ENCODE assay signal across 8 mouse cellular contexts in the genomic region with DNA sequence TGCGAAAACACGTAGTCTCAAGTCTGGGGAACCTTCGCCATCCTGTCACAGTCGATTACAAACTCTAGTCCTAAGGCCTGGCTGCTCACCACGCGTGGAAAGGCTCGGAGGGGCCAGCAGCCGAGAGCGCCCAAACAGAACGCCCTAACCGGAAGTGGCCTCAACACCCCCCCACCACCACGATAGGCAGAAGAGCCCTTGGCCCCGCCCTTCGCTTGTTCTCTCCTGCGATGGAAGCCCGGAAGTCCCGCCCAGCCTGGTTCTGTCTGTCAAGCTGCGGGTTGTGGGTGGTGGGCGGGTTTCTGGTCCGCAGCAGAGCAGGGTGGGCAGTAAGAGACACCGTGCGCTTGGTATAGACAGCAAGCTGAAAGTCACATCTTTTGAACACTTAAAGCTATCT. TPM values are rescaled to one million over a fixed set of nuclear protein-coding genes. Genes with fewer than 3 reads are reported as not detected.
A peak's percentile ranks its signal among the peaks of the same experiment; 100 is the strongest.
DNase-seq lines count a peak whose midpoint lies in the region; ATAC-seq lines count a peak whose summit lies in the region.

No protein-coding gene starts in this region.

- H3K4me2 ChIP-seq in heart, embryonic 16.5 days (ENCODE audit: low read depth, low read length), result peak overlapping the region; percentile 80
- H3K4me2 ChIP-seq in liver, embryonic 15.5 days, result peak overlapping the region; percentile 84
- H3K4me2 ChIP-seq in neural tube, embryonic 12.5 days (replicated peaks), result peak overlapping the region; percentile 61

- H3K27ac ChIP-seq in forebrain, embryonic 10.5 days, result peak overlapping the region; percentile 90
- peak overlapping the region; percentile 82 for H3K27ac ChIP-seq in heart, embryonic 16.5 days (ENCODE audit: low read length)
- H3K27ac ChIP-seq in liver, embryonic 15.5 days (replicated peaks), result peak overlapping the region; percentile 78
- H3K27ac ChIP-seq in neural tube, embryonic 12.5 days, result no peak overlapping the region

- WGBS in forebrain, embryonic 10.5 days, result under 1% methylated on average over 22 of the region's 22 CpGs
- under 1% methylated on average over 22 of the region's 22 CpGs for WGBS in heart, embryonic 16.5 days
- WGBS in liver, embryonic 15.5 days (ENCODE audit: insufficient replicate concordance), result under 1% methylated on average over 22 of the region's 22 CpGs
- WGBS in neural tube, embryonic 12.5 days, result under 1% methylated on average over 22 of the region's 22 CpGs

- H3K4me1 ChIP-seq in forebrain, embryonic 10.5 days, result peaks cover 12% of the 10 kb centered on the region
- peaks cover 11% of the 10 kb centered on the region for H3K4me1 ChIP-seq in heart, embryonic 16.5 days (ENCODE audit: control insufficient read depth, insufficient read depth, low read length)
- H3K4me1 ChIP-seq in liver, embryonic 15.5 days (replicated peaks), result peaks cover 46% of the 10 kb centered on the region
- no peaks in the 10 kb centered on the region for H3K4me1 ChIP-seq in neural tube, embryonic 12.5 days

- no peaks in the 10 kb centered on the region for H3K9me3 ChIP-seq in forebrain, embryonic 10.5 days
- H3K9me3 ChIP-seq in heart, embryonic 16.5 days (replicated peaks; ENCODE audit: control insufficient read depth, low read length), result no peaks in the 10 kb centered on the region
- no peaks in the 10 kb centered on the region for H3K9me3 ChIP-seq in liver, embryonic 15.5 days (replicated peaks)
- no peaks in the 10 kb centered on the region for H3K9me3 ChIP-seq in neural tube, embryonic 12.5 days

- ATAC-seq in heart, embryonic 16.5 days (replicated peaks; ENCODE audit: extremely low read depth, insufficient read depth, low FRiP score), result peak; percentile 95
- peak; percentile 79 for ATAC-seq in liver, embryonic 15.5 days (ENCODE audit: insufficient read depth)
- peak; percentile 99 for ATAC-seq in neural tube, embryonic 12.5 days (ENCODE audit: low FRiP score, low read depth)

- peaks cover 16% of the 10 kb centered on the region; the same call in 1 of the 2 replicates for H3K27me3 ChIP-seq in forebrain, embryonic 10.5 days (ENCODE audit: poor library complexity, severe bottlenecking)
- H3K27me3 ChIP-seq in heart, embryonic 16.5 days (ENCODE audit: control insufficient read depth, insufficient read depth, low read length), result no peaks in the 10 kb centered on the region
- peaks cover 15% of the 10 kb centered on the region for H3K27me3 ChIP-seq in liver, embryonic 15.5 days
- no peaks in the 10 kb centered on the region for H3K27me3 ChIP-seq in neural tube, embryonic 12.5 days (replicated peaks)

- H3K9ac ChIP-seq in heart, embryonic 16.5 days (ENCODE audit: low read length), result peak overlapping the region; percentile 85
- peak overlapping the region; percentile 67 for H3K9ac ChIP-seq in liver, embryonic 15.5 days
- peak overlapping the region; percentile 59 for H3K9ac ChIP-seq in neural tube, embryonic 12.5 days

- no peaks in the 10 kb centered on the region for H3K36me3 ChIP-seq in forebrain, embryonic 10.5 days (replicated peaks)
- H3K36me3 ChIP-seq in heart, embryonic 16.5 days (ENCODE audit: control insufficient read depth, insufficient read depth), result no peaks in the 10 kb centered on the region
- no peaks in the 10 kb centered on the region for H3K36me3 ChIP-seq in liver, embryonic 15.5 days (replicated peaks)
- H3K36me3 ChIP-seq in neural tube, embryonic 12.5 days, result no peaks in the 10 kb centered on the region

- peak; percentile 89 to 92 for DNase-seq in CD8-positive naive resting alpha-beta T cell, adult 2 months (ENCODE audit: low read depth in 2 of 2, low spot score in 2 of 2)
- peak; percentile 95 for DNase-seq in c-Kit-positive CD71-negative TER-119-negative erythroid progenitor cells, embryonic 14.5 days (ENCODE audit: low read depth)
- DNase-seq in forebrain, embryonic 10.5 days (ENCODE audit: extremely low spot score, low spot score), result peak; percentile 96
- DNase-seq in kidney, postnatal 36 days, result peak; percentile 98 to 99
- peak; percentile 95 for DNase-seq in telencephalon, adult 2 months (ENCODE audit: low read depth, low spot score)

- peak overlapping the region; percentile 69 for H3K4me3 ChIP-seq in forebrain, embryonic 10.5 days
- H3K4me3 ChIP-seq in heart, embryonic 16.5 days (ENCODE audit: low read length), result peak overlapping the region; percentile 62
- peak overlapping the region; percentile 73 for H3K4me3 ChIP-seq in liver, embryonic 15.5 days (replicated peaks)
- H3K4me3 ChIP-seq in neural tube, embryonic 12.5 days, result peak overlapping the region; percentile 51

RNA-seq across cellular contexts. Expression of a gene that starts 12.8 kb away (rescaled TPM):
- 0.15 and 0.38 TPM in 2 replicates for polyA plus RNA-seq in forebrain, embryonic 10.5 days (2016; fragmentation: Nextera tagmentation; extraction: Ambion mirVana)
- 5.2 and 5.9 TPM in 2 replicates for polyA plus RNA-seq in heart, embryonic 16.5 days (2015; fragmentation: Nextera tagmentation; extraction: Ambion mirVana)
- polyA plus RNA-seq in liver, embryonic 15.5 days (2015; fragmentation: Nextera tagmentation; extraction: Ambion mirVana), result 0.16 and 0.21 TPM in 2 replicates
- 7.3 and 10.9 TPM in 2 replicates for polyA plus RNA-seq in neural tube, embryonic 12.5 days (2016; fragmentation: Nextera tagmentation; extraction: Ambion mirVana)
